Comparison of ENCODE assay signal across 10 mouse cellular contexts in the genomic region with DNA sequence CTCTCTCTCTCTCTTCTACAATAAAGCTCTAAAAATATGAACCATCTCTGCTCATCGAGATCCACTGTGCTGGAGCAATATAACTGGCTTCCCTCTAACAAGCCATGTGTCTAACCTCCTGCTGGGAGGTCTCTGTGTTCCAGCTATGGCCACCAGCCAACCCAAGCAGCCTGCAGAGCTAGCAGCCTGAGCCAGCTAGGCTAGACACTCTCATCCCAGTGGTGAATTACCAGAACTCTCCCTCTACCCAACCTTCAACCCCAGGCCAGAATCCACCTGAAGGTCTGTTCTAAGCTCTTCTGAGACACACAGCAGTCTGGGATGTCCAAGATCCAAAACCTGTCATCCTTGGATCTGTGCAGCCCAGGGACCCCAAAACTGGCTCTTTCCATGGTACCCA.
DNase-seq lines count a peak whose midpoint lies in the region; ATAC-seq and TF ChIP-seq lines count a peak whose summit lies in the region.
"Had no signal": no experiment of that assay in that cellular context is flagged by ENCODE, and none has a peak within 500 bp of the region (broad histone marks: within the 10 kb centered on the region; RNA-seq: fewer than 3 reads in every experiment).

No protein-coding gene starts in this region.

- no peak overlapping the region for H3K27ac ChIP-seq in heart, embryonic 11.5 days (ENCODE audit: low read depth, low read length)
- no peak overlapping the region for H3K27ac ChIP-seq in embryonic facial prominence, embryonic 14.5 days (replicated peaks; ENCODE audit: low read depth, low read length)
- H3K27ac ChIP-seq in limb, embryonic 14.5 days (replicated peaks; ENCODE audit: low read depth, low read length): no peak overlapping the region
- H3K27ac ChIP-seq: heart, embryonic 13.5 days had no signal

- no peaks in the 10 kb centered on the region for H3K27me3 ChIP-seq in heart, embryonic 11.5 days (ENCODE audit: control insufficient read depth, insufficient read depth, low read length)
- no peaks in the 10 kb centered on the region for H3K27me3 ChIP-seq in embryonic facial prominence, embryonic 14.5 days (replicated peaks; ENCODE audit: control insufficient read depth, insufficient read depth, low read length)
- H3K27me3 ChIP-seq in limb, embryonic 14.5 days (ENCODE audit: control insufficient read depth, insufficient read depth, low read length): no peaks in the 10 kb centered on the region
- H3K27me3 ChIP-seq: heart, embryonic 13.5 days had no signal

- no peak overlapping the region for H3K9ac ChIP-seq in heart, embryonic 11.5 days (ENCODE audit: low read depth, low read length)
- H3K9ac ChIP-seq in embryonic facial prominence, embryonic 14.5 days (ENCODE audit: low read depth, low read length): no peak overlapping the region
- H3K9ac ChIP-seq in limb, embryonic 14.5 days (ENCODE audit: low read depth, low read length, severe bottlenecking): no peak overlapping the region
- H3K9ac ChIP-seq: heart, embryonic 13.5 days; liver, postnatal 0 days had no signal

- no peak overlapping the region for H3K4me2 ChIP-seq in heart, embryonic 11.5 days
- no peak overlapping the region for H3K4me2 ChIP-seq in embryonic facial prominence, embryonic 14.5 days (ENCODE audit: low read depth, low read length)
- no peak overlapping the region for H3K4me2 ChIP-seq in limb, embryonic 14.5 days (replicated peaks; ENCODE audit: low read depth, low read length, severe bottlenecking)
- H3K4me2 ChIP-seq: heart, embryonic 13.5 days had no signal

- no peak overlapping the region for H3K4me3 ChIP-seq in heart, embryonic 11.5 days (ENCODE audit: low read depth, low read length)
- H3K4me3 ChIP-seq in embryonic facial prominence, embryonic 14.5 days (ENCODE audit: low read depth, low read length): no peak overlapping the region
- no peak overlapping the region for H3K4me3 ChIP-seq in limb, embryonic 14.5 days (replicated peaks; ENCODE audit: low read length)
- H3K4me3 ChIP-seq: heart, embryonic 13.5 days had no signal

- 88% methylated on average over 1 of the region's 1 CpGs for WGBS in heart, embryonic 11.5 days (ENCODE audit: insufficient replicate concordance)
- 69% methylated on average over 1 of the region's 1 CpGs for WGBS in embryonic facial prominence, embryonic 14.5 days
- 47% methylated on average over 1 of the region's 1 CpGs for whole genome bisulfite sequencing in limb, embryonic 14.5 days

- peak; percentile 6 to 13 for DNase-seq in heart, postnatal 10 days
- peak; percentile 7 for DNase-seq in right cerebral cortex, postnatal 4 days
- DNase-seq in right cerebral cortex, postnatal 14 days: no peak
- peak; percentile 14 for DNase-seq in embryonic facial prominence, embryonic 14.5 days (ENCODE audit: low spot score)
- DNase-seq in limb, embryonic 14.5 days (ENCODE audit: low spot score): peak; percentile 11
- no peak for DNase-seq in adrenal gland, postnatal 25 days
- DNase-seq: liver, postnatal 0 days had no signal

- no peak for ATAC-seq in heart, embryonic 11.5 days (replicated peaks; ENCODE audit: insufficient number of reproducible peaks, low FRiP score, low TSS enrichment)
- ATAC-seq in embryonic facial prominence, embryonic 14.5 days (ENCODE audit: low read depth): no peak
- ATAC-seq in limb, embryonic 14.5 days (ENCODE audit: low FRiP score, low read depth): peak; percentile 30; the same call in 1 of the 2 replicates
- no peak for ATAC-seq in inflammation-experienced regulatory T-cells, adult 6 months
- ATAC-seq: liver, postnatal 0 days had no signal

- H3K4me1 ChIP-seq in heart, embryonic 11.5 days (ENCODE audit: control insufficient read depth, insufficient read depth, low read length): no peaks in the 10 kb centered on the region
- H3K4me1 ChIP-seq in embryonic facial prominence, embryonic 14.5 days (ENCODE audit: control insufficient read depth, insufficient read depth, low read length): no peaks in the 10 kb centered on the region
- H3K4me1 ChIP-seq in limb, embryonic 14.5 days (ENCODE audit: control insufficient read depth, insufficient read depth, low read length): no peaks in the 10 kb centered on the region
- H3K4me1 ChIP-seq: heart, embryonic 13.5 days had no signal

- H3K36me3 ChIP-seq in heart, embryonic 11.5 days (ENCODE audit: control insufficient read depth, insufficient read depth, low read length): no peaks in the 10 kb centered on the region
- no peaks in the 10 kb centered on the region for H3K36me3 ChIP-seq in embryonic facial prominence, embryonic 14.5 days (ENCODE audit: control insufficient read depth, insufficient read depth, low read length)
- no peaks in the 10 kb centered on the region for H3K36me3 ChIP-seq in limb, embryonic 14.5 days (ENCODE audit: control insufficient read depth, insufficient read depth, low read length)
- H3K36me3 ChIP-seq: heart, embryonic 13.5 days had no signal

- no peak for TF ChIP-seq POLR2A in limb, embryonic 14.5 days (IDR thresholded peaks at IDR 0.05; ENCODE audit: borderline replicate concordance, extremely low read depth, insufficient read depth, insufficient read length)

- H3K9me3 ChIP-seq in heart, embryonic 11.5 days (replicated peaks; ENCODE audit: control insufficient read depth, low read length): no peaks in the 10 kb centered on the region
- no peaks in the 10 kb centered on the region for H3K9me3 ChIP-seq in embryonic facial prominence, embryonic 14.5 days (ENCODE audit: control insufficient read depth, low read length)
- no peaks in the 10 kb centered on the region for H3K9me3 ChIP-seq in limb, embryonic 14.5 days (ENCODE audit: control insufficient read depth, low read length)
- H3K9me3 ChIP-seq: heart, embryonic 13.5 days had no signal

- intact Hi-C loops in heart, postnatal 10 days (cut with DNase I): no loop called here

Comparison
In these comparisons a context has a peak if more than half of its experiments do, and no peak if none do; other contexts are left out.
1. DNase-seq: peak in heart, postnatal 10 days (2 of 2), right cerebral cortex, postnatal 4 days (single experiment), embryonic facial prominence, embryonic 14.5 days (single experiment) and limb, embryonic 14.5 days (single experiment); none in right cerebral cortex, postnatal 14 days (single experiment) and adrenal gland, postnatal 25 days (single experiment).